Mouse (Mus musculus) thymus, adult 2 months (tissue): ENCODE data around the gene Whamm.

Experiments used
- CTCF ChIP-seq: fragments of 200-500 bp; IDR thresholded peaks from 2 replicates; pipeline ENCODE4 v1.5.1; 2012; ENCODE audit warnings: mild to moderate bottlenecking, control low read depth, low read length, moderate library complexity, borderline replicate concordance; ENCODE audit not compliant: control insufficient read depth, poor library complexity, insufficient read depth; ENCODE audit errors: extremely low read depth
- POLR2A ChIP-seq: fragments of 200-500 bp; IDR thresholded peaks from 2 replicates; pipeline ENCODE4 v1.6.1; 2012; ENCODE audit warnings: mild to moderate bottlenecking, low read length, control low read depth, moderate library complexity; ENCODE audit not compliant: control insufficient read depth, poor library complexity, insufficient read depth; ENCODE audit errors: extremely low read depth

DNA sequence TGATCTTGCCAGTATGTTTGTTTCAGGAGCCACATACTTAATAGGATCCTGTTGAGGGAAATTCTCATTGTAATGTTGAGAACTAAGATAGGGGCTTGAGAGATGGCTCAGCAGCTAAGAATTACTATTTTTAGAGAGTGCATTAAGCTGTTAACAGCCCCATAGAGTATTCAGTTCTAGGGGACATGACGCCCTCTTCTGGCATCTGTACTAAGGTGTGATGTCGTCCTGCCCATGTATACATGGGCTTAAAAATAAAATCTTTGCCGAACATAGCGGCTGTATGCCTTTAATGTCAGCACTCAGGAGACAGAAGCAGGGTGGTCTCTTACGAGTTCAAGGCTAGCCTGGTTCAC is 336 bp upstream of the Whamm start:
- no peak for TF ChIP-seq CTCF
- TF ChIP-seq POLR2A: no peak
